Mouse (Mus musculus): Measurements from ENCODE around the gene Ahcyl2.

GRCm38 (mm10) chr6:29864926-29865325 lies 97.1 kb downstream of the Ahcyl2 start:
- TF ChIP-seq POLR2A (IDR thresholded peaks at IDR 0.05; ENCODE audit: low read depth, low read length) (no peak), CTCF (IDR thresholded peaks at IDR 0.05; ENCODE audit: borderline replicate concordance, insufficient read depth, low read length) (no peak)
